Mouse (Mus musculus) intestine, postnatal 0 days (tissue): Measurements from ENCODE around the gene Rsph9. TPM values are rescaled to one million over a fixed set of nuclear protein-coding genes. Genes with fewer than 3 reads are reported as not detected.

Source experiments
- ATAC-seq: fragments of 200-750 bp; cut with Nextera tagmentation; 2 replicates; pipeline ENCODE4 v1.8.0; 2017; ENCODE audit warnings: mild to moderate bottlenecking, moderate TSS enrichment, moderate library complexity
- H3K27ac ChIP-seq: fragments of 300-500 bp; sonication (generic); 2 replicates; pipeline ENCODE4 v1.5.1; 2014; ENCODE audit warnings: mild to moderate bottlenecking, low read depth, low read length, moderate library complexity
- H3K27me3 ChIP-seq: fragments of 300-500 bp; sonication (generic); replicated peaks from 2 replicates; pipeline ENCODE4 v1.6.1; 2014; ENCODE audit warnings: low read length, mixed read lengths; ENCODE audit not compliant: control insufficient read depth, insufficient read depth
- H3K36me3 ChIP-seq: fragments of 300-500 bp; sonication (generic); 2 replicates; pipeline ENCODE4 v1.6.1; 2014; ENCODE audit warnings: mild to moderate bottlenecking, moderate library complexity; ENCODE audit not compliant: control insufficient read depth, insufficient read depth
- H3K4me1 ChIP-seq: fragments of 300-500 bp; sonication (generic); replicated peaks from 2 replicates; pipeline ENCODE4 v1.6.1; 2014; ENCODE audit warnings: antibody characterized with exemption, low read length, mixed read lengths; ENCODE audit not compliant: control insufficient read depth, insufficient read depth
- H3K4me2 ChIP-seq: fragments of 300-500 bp; sonication (generic); replicated peaks from 2 replicates; pipeline ENCODE4 v1.6.1; 2014; ENCODE audit warnings: low read depth, mild to moderate bottlenecking, moderate library complexity
- H3K4me3 ChIP-seq: fragments of 300-500 bp; sonication (generic); 2 replicates; pipeline ENCODE4 v1.5.1; 2014; ENCODE audit warnings: low read depth, low read length
- H3K9ac ChIP-seq: fragments of 300-500 bp; sonication (generic); 2 replicates; pipeline ENCODE4 v1.6.1; 2014; ENCODE audit warnings: mild to moderate bottlenecking, low read depth, low read length
- H3K9me3 ChIP-seq: fragments of 300-500 bp; sonication (generic); 2 replicates; pipeline ENCODE4 v1.6.1; 2016; ENCODE audit warnings: mixed run types; ENCODE audit not compliant: control insufficient read depth
- CTCF ChIP-seq: sonication (generic); IDR thresholded peaks from 2 replicates; pipeline ENCODE4 v1.5.1; 2016; ENCODE audit warnings: low read depth, mild to moderate bottlenecking, control low read depth, antibody characterized with exemption, moderate library complexity
- WGBS: fragments of 180-500 bp; shearing (Covaris S2); extraction: QIAGEN DNeasy Blood & Tissue Kit; methylation state at CpG from one replicate; pipeline ENCODE4 v1.1.7; 2014; 5-methylcytosine and 5-hydroxymethylcytosine counted together
- polyA plus RNA-seq: library from polyadenylated mRNA; unstranded; fragments of >200 nt; fragmentation: Nextera tagmentation; extraction: Ambion mirVana; gene quantifications from 2 replicates; pipeline ENCODE4 v1.2.1, GENCODE M21; 2015

Gene Rsph9
- polyA plus RNA-seq, 1 experiment from 2014 or later: 5.1 TPM

DNA sequence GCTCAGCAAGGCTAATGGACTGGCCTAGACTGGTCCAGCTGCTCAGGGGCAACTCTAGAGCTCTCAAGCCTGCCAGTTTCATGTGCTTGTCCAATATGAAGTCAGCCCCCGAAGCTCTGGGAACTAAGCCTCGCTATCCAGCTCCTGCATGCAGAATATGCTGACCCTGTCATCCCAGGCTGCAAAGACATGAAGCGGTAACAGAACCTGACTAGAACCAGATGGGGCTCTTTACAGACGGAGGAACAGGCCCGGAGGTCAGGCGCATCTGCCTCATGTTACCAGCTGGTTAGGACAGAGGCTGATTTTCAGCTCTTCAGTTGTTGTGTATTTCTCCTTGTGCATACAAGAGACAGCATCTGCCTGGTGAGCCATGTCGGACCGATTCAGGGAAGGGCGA, 42.1 kb downstream of the Rsph9 start:
- no peak overlapping the region for H3K4me2 ChIP-seq
- TF ChIP-seq CTCF: no peak
- no peak overlapping the region for H3K4me3 ChIP-seq
- H3K36me3 ChIP-seq: no peaks in the 10 kb centered on the region
- whole genome bisulfite sequencing: 69% methylated on average over 9 of the region's 9 CpGs
- no peak for ATAC-seq
- no peak overlapping the region for H3K9ac ChIP-seq
- H3K4me1 ChIP-seq: peaks cover 4% of the 10 kb centered on the region; the same call in 1 of the 2 replicates
- no peaks in the 10 kb centered on the region for H3K9me3 ChIP-seq
- H3K27me3 ChIP-seq: no peaks in the 10 kb centered on the region
- H3K27ac ChIP-seq: no peak overlapping the region

DNA sequence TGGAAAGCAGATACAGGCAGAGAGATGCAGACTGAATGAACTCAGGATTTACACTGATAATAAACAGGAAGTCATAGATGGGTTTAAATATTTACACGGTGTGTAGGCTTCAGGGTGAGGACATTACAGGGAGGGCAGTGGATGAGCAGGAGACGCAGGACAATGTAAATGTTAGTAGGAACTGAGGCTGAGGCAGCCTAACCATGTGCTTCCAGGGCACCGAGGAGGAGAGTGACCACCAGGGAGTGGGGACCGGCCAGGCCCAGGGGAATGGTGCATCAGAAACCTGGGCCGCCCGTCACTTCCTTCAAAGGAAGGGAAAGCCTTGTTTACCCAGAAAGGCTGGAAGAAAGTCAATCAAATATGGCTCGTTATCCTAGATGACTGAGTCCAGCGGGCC, 45.5 kb downstream of the Rsph9 start:
- no peaks in the 10 kb centered on the region for H3K36me3 ChIP-seq
- WGBS: 22% methylated on average over 8 of the region's 8 CpGs

DNA sequence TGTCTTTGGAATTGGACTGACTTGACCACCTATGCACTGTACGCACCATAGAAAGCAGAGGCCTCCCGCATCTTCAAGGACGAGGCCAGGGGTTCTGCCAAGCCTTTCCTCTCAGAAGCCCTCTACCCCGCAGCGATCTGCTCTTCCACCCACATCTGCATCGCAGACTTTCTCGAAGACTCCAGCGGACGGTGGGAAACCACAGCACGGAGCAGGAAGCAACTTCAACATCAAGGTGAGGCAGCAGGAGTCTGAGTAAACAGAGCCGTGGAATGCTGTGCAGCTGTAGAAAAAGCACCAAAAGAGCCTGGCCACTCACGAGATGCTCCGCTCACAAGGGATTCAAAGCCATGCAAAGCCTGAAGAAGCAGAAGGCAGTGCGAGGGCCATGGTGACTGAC, 52.1 kb downstream of the Rsph9 start:
- H3K4me1 ChIP-seq: no peaks in the 10 kb centered on the region
- WGBS: 67% methylated on average over 14 of the region's 14 CpGs
- no peak overlapping the region for H3K9ac ChIP-seq
- no peak for TF ChIP-seq CTCF
- H3K4me2 ChIP-seq: no peak overlapping the region
- ATAC-seq: no peak
- no peaks in the 10 kb centered on the region for H3K9me3 ChIP-seq
- H3K36me3 ChIP-seq: no peaks in the 10 kb centered on the region
- H3K27me3 ChIP-seq: no peaks in the 10 kb centered on the region
- no peak overlapping the region for H3K4me3 ChIP-seq
- H3K27ac ChIP-seq: no peak overlapping the region

More for the DNA sequence above, 45.5 kb downstream of the Rsph9 start:
- ATAC-seq: 0 out of 2 replicates have a peak, but pooled peaks have one; percentile 41
- Histone ChIP-seq H3K9me3 (no peaks in the 10 kb centered on the region), H3K4me1 (peaks cover 4% of the 10 kb centered on the region; the same call in 1 of the 2 replicates), H3K27ac (peak overlapping the region; percentile 35; the same call in 1 of the 2 replicates), H3K9ac (no peak overlapping the region), H3K4me3 (no peak overlapping the region), H3K27me3 (no peaks in the 10 kb centered on the region), H3K4me2 (no peak overlapping the region)
- TF ChIP-seq CTCF: no peak

DNA sequence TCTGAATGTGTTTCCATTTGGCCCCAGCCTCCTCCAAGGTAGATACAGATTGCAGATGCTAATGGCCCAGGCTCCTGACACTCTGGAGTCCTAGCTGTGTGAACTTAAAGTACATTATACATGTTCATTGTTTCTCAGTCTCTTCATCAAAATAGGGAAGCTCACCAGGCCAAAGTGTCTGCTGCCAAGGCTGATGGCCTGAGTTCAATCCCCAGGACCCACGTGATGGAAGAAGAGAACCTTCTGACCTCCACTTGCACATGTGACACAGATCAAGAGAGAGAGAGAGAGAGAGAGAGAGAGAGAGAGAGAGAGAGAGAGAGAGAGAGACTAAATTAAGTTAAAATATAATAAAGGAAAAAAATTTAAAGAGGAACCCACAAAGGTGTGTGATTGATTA, 52.7 kb downstream of the Rsph9 start:
- no peak for ATAC-seq
- H3K4me3 ChIP-seq: no peak overlapping the region
- H3K27ac ChIP-seq: no peak overlapping the region
- H3K9me3 ChIP-seq: no peaks in the 10 kb centered on the region
- no peak overlapping the region for H3K9ac ChIP-seq
- no peaks in the 10 kb centered on the region for H3K36me3 ChIP-seq
- no peak overlapping the region for H3K4me2 ChIP-seq
- H3K4me1 ChIP-seq: no peaks in the 10 kb centered on the region
- 78% methylated on average over 1 of the region's 1 CpGs for WGBS
- no peak for TF ChIP-seq CTCF
- no peaks in the 10 kb centered on the region for H3K27me3 ChIP-seq

DNA sequence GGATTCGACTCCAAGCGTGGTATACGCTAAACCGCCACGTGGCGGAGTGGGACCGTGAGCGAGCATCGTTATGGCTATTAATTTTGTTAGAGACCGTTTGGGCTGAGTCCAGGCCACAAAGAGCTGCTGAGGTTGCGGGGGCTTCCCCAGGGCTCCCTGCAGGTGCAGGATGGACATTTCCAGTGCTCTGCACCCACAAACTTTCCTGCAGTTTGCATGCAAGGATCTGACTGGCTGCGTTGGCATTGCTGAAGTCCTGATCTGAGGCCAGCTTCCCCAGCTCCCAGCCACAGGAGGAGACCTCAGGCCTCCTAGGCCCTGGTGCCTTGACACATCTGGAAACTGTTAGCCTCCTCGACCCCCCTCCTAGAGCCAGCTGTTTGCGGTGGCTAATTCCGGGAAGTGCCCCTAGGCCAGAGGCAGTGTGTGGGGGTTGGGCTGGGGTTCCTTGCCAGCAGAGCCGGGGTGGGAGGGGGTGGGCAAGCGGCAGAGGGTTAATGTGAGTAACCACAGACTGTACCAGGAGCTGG, 57.6 kb downstream of the Rsph9 start:
- ATAC-seq: no peak
- WGBS: 54% methylated on average over 17 of the region's 17 CpGs
- Histone ChIP-seq H3K9ac (no peak overlapping the region), H3K4me3 (no peak overlapping the region), H3K27me3 (no peaks in the 10 kb centered on the region), H3K4me1 (no peaks in the 10 kb centered on the region; the same call in 1 of the 2 replicates), H3K27ac (no peak overlapping the region), H3K9me3 (no peaks in the 10 kb centered on the region), H3K4me2 (no peak overlapping the region), H3K36me3 (no peaks in the 10 kb centered on the region)
- TF ChIP-seq CTCF: peak; percentile 47

DNA sequence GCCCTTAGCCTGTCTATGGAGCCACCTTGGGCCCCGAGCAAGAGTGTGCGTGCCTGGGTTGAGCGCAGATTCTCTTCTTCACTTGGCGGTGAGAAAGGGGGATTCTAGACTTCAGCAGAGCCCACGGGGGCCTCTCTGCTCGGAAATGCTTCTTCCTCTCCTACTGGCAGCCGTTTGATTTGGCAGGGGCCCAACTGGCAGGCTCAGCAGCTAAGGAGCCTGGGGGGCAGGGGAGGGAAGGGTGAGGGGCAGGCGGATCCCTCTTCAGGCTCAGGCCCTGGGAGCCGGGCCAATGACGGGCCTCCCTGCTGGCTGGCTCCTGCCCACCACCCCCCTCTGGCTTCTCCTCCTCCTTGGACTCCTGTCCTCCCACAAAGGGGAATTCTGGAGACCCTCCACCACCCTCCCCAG, 59.9 kb downstream of the Rsph9 start:
- Histone ChIP-seq H3K9me3 (no peaks in the 10 kb centered on the region), H3K4me2 (peak overlapping the region; percentile 32), H3K4me3 (peak overlapping the region; percentile 3; the same call in 1 of the 2 replicates), H3K36me3 (no peaks in the 10 kb centered on the region), H3K4me1 (no peaks in the 10 kb centered on the region; the same call in 1 of the 2 replicates), H3K27ac (peak overlapping the region; percentile 21; the same call in 1 of the 2 replicates), H3K27me3 (no peaks in the 10 kb centered on the region), H3K9ac (0 out of 2 replicates have a peak overlapping the region, but pooled peaks have one; percentile 7)
- TF ChIP-seq CTCF: no peak
- 27% methylated on average over 10 of the region's 10 CpGs for WGBS
- no peak for ATAC-seq

DNA sequence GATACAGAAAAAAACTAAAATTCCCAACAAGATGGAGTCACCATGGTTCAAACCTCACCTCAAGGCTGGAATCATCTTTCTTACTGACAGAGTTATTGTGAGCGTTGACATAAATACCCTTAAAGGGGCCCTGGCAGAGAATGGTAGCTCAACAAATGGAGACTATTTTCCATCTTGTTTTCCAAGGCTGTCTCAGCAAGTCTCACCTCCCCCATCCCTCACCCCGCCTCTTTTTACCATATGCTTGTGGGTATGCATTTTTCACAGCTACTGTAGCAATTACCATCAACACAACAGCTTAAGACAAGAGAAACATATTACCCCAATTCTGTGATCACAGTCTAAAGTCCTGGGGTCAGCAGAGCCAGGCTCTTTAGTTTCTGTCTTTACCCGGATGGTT, 60.6 kb downstream of the Rsph9 start:
- H3K9ac ChIP-seq: no peak overlapping the region
- ATAC-seq: no peak
- H3K36me3 ChIP-seq: no peaks in the 10 kb centered on the region
- no peak overlapping the region for H3K4me2 ChIP-seq
- WGBS: 85% methylated on average over 3 of the region's 3 CpGs
- H3K9me3 ChIP-seq: no peaks in the 10 kb centered on the region
- no peak overlapping the region; the same call in 1 of the 2 replicates for H3K27ac ChIP-seq
- no peak for TF ChIP-seq CTCF
- no peaks in the 10 kb centered on the region for H3K27me3 ChIP-seq
- H3K4me3 ChIP-seq: no peak overlapping the region
- no peaks in the 10 kb centered on the region; the same call in 1 of the 2 replicates for H3K4me1 ChIP-seq
